Mouse (Mus musculus): ENCODE data around the gene Gpr162.

DNA sequence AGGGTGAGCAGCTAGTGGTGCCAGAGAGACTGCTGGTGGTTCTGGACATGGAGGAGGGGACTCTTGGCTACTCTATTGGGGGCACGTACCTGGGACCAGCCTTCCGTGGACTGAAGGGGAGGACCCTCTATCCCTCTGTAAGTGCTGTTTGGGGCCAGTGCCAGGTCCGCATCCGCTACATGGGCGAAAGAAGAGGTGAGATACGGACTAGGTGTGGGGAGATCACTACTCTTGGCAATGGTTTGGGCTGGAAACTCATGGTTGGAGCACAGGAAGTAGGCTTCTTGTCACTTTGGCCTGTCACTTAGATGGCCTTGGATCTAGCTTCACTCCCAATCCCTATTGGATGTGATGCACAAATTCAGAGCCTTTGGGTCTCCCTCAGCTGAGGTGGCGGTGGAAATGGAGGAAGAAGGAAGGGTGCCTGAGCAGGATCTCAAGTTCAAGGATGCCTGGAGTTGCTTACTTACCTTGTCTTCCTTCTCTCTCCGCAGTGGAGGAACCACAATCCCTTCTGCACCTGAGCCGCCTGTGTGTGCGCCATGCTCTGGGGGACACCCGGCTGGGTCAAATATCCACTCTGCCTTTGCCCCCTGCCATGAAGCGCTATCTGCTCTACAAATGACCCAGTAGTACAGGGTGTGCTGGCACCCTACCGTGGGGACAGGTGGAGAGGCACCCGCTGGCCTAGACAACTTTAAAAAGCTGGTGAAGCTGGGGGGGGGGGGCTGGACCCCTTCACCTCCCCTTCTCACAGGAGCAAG, 53.8 kb downstream of the Gpr162 start:
- TF ChIP-seq GATA1 (IDR thresholded peaks at IDR 0.05; ENCODE audit: low read length) (no peak), TAL1 (IDR thresholded peaks at IDR 0.05; ENCODE audit: low read length) (no peak)
